Mouse (Mus musculus) ES-Bruce4 (cell line): ENCODE data around the gene Ibsp.

Experiments
- CTCF ChIP-seq: IDR thresholded peaks from one replicate; pipeline ENCODE4 v1.8.1; 2011; ENCODE audit warnings: low read depth, low read length
- EP300 ChIP-seq: IDR thresholded peaks from 2 replicates; pipeline ENCODE4 v1.6.1; 2011; ENCODE audit warnings: low read depth, low read length; ENCODE audit not compliant: insufficient read depth
- POLR2A ChIP-seq: IDR thresholded peaks from one replicate; pipeline ENCODE4 v1.8.1; 2011; ENCODE audit warnings: low read length; ENCODE audit not compliant: insufficient read depth

- no peak for TF ChIP-seq CTCF
- no peak for TF ChIP-seq POLR2A
- no peak for TF ChIP-seq EP300
These were observed 30.4 kb downstream of the Ibsp start for GRCm38 (mm10) chr5:104329381-104329780.
